Mouse (Mus musculus) stomach, embryonic 16.5 days (tissue): ENCODE data around the gene Kmt5b. TPM values are rescaled to one million over a fixed set of nuclear protein-coding genes. Genes with fewer than 3 reads are reported as not detected.

Experiments
- ATAC-seq: fragments of 200-750 bp; cut with Nextera tagmentation; 2 replicates; pipeline ENCODE4 v1.8.0; 2017; ENCODE audit warnings: moderate number of reproducible peaks, moderate TSS enrichment; ENCODE audit not compliant: insufficient read depth, low FRiP score
- H3K27ac ChIP-seq: fragments of 300-500 bp; sonication (generic); 2 replicates; pipeline ENCODE4 v1.5.1; 2014; ENCODE audit warnings: low read length
- H3K27me3 ChIP-seq: fragments of 300-500 bp; sonication (generic); 2 replicates; pipeline ENCODE4 v1.6.1; 2014; ENCODE audit warnings: low read length, control low read depth, mixed read lengths; ENCODE audit not compliant: control insufficient read depth, insufficient read depth
- H3K36me3 ChIP-seq: fragments of 300-500 bp; sonication (generic); 2 replicates; pipeline ENCODE4 v1.6.1; 2014; ENCODE audit warnings: low read length; ENCODE audit not compliant: control insufficient read depth, insufficient read depth
- H3K4me1 ChIP-seq: fragments of 300-500 bp; sonication (generic); 2 replicates; pipeline ENCODE4 v1.6.1; 2014; ENCODE audit warnings: low read length, control low read depth, mixed read lengths; ENCODE audit not compliant: control insufficient read depth, insufficient read depth
- H3K4me2 ChIP-seq: fragments of 300-500 bp; sonication (generic); 2 replicates; pipeline ENCODE4 v1.6.1; 2014; ENCODE audit warnings: low read depth, low read length, mixed read lengths
- H3K4me3 ChIP-seq: fragments of 300-500 bp; sonication (generic); replicated peaks from 2 replicates; pipeline ENCODE4 v1.5.1; 2014; ENCODE audit warnings: mild to moderate bottlenecking, low read length
- H3K9ac ChIP-seq: fragments of 300-500 bp; sonication (generic); 2 replicates; pipeline ENCODE4 v1.6.1; 2014; ENCODE audit warnings: low read length
- H3K9me3 ChIP-seq: fragments of 300-500 bp; sonication (generic); replicated peaks from 2 replicates; pipeline ENCODE4 v1.6.1; 2016; ENCODE audit warnings: low read length, control low read depth; ENCODE audit not compliant: control insufficient read depth
- WGBS: fragments of 180-500 bp; shearing (Covaris S2); extraction: QIAGEN DNeasy Blood & Tissue Kit; methylation state at CpG from one replicate; pipeline ENCODE4 v1.1.7; 2014; 5-methylcytosine and 5-hydroxymethylcytosine counted together
- polyA plus RNA-seq: library from polyadenylated mRNA; unstranded; fragments of >200 nt; fragmentation: Nextera tagmentation; extraction: Ambion mirVana; gene quantifications from 2 replicates; pipeline ENCODE4 v1.2.1, GENCODE M21; 2015

Gene Kmt5b
- polyA plus RNA-seq, 1 experiment from 2014 or later, result 22.6 TPM

DNA sequence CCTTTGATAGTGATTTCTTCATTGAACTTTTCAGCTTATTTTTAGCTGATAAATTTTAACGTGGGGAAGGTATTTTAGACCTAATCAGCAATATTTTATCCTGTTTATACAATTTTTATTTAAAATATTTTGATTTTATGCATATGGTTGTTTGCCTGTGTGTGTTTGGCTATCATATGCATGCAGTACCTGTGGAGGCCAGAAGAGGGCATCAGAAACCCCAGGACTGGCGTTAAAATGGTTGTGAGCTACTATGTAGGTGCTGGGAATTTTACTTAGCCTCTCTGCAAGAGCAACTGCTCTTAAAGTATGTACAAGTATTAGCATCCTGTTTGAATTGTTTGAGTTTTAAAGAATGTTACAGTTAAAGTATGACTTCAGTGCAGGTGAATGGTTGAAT, 97.7 kb downstream of the Kmt5b start:
- Histone ChIP-seq H3K27me3 (no peaks in the 10 kb centered on the region), H3K4me3 (no peak overlapping the region), H3K4me1 (no peaks in the 10 kb centered on the region; the same call in 1 of the 2 replicates), H3K27ac (no peak overlapping the region), H3K4me2 (no peak overlapping the region), H3K9ac (no peak overlapping the region), H3K36me3 (peaks cover 2% of the 10 kb centered on the region), H3K9me3 (no peaks in the 10 kb centered on the region)
- 74% methylated on average over 2 of the region's 2 CpGs for WGBS
- no peak for ATAC-seq

Other genes starting within 250 kb of the Kmt5b start
- gene Ppp6r3, start 191.7 kb upstream of the Kmt5b start, polyA plus RNA-seq, result 53.0 and 54.0 TPM in 2 replicates
- gene Lrp5, start 80.9 kb upstream of the Kmt5b start, polyA plus RNA-seq, result 5.0 and 5.5 TPM in 2 replicates
- gene 1810055G02Rik, start 59.1 kb upstream of the Kmt5b start, polyA plus RNA-seq, result 37.1 and 39.9 TPM in 2 replicates
- 42.2 and 44.4 TPM in 2 replicates for gene Chka, start 84.4 kb downstream of the Kmt5b start, polyA plus RNA-seq
- 43.1 and 46.6 TPM in 2 replicates for gene Tcirg1, start 139.7 kb downstream of the Kmt5b start, polyA plus RNA-seq
- 271 and 298 TPM in 2 replicates for gene Ndufs8, start 145.4 kb downstream of the Kmt5b start, polyA plus RNA-seq
- gene Aldh3b1, start 162.4 kb downstream of the Kmt5b start, polyA plus RNA-seq, result 3.5 and 4.9 TPM in 2 replicates
- 25.6 and 29.9 TPM in 2 replicates for gene Unc93b1, start 167.8 kb downstream of the Kmt5b start, polyA plus RNA-seq
- gene Aldh3b3, start 191.2 kb downstream of the Kmt5b start, polyA plus RNA-seq, result 0.39 and 0.92 TPM in 2 replicates
- gene Aldh3b2, start 204.9 kb downstream of the Kmt5b start, polyA plus RNA-seq, result 44.0 and 68.7 TPM in 2 replicates
- 7.8 and 10.2 TPM in 2 replicates for gene Acy3, start 219.1 kb downstream of the Kmt5b start, polyA plus RNA-seq
- gene Tbx10, start 225.3 kb downstream of the Kmt5b start, polyA plus RNA-seq, result 0.17 TPM in 1 of 2 replicates, not detected in the other
- 30.5 and 31.3 TPM in 2 replicates for gene Nudt8, start 233.2 kb downstream of the Kmt5b start, polyA plus RNA-seq
- gene Gm49405, start 233.2 kb downstream of the Kmt5b start, polyA plus RNA-seq, result 2.8 and 3.4 TPM in 2 replicates
- gene Doc2g, start 235.9 kb downstream of the Kmt5b start, polyA plus RNA-seq, result 3.8 and 4.8 TPM in 2 replicates
- gene Ndufv1, start 245.4 kb downstream of the Kmt5b start, polyA plus RNA-seq, result 222 and 223 TPM in 2 replicates